Mouse (Mus musculus): Measurements from ENCODE around the gene Mroh2a.
A peak's percentile ranks its signal among the peaks of the same experiment; 100 is the strongest.

Mroh2a gene

GRCm38 (mm10) chr1:88276524-88277097 lies 49.8 kb downstream of the Mroh2a start:
- DNase-seq (ENCODE audit: low read depth) = peak; percentile 25

DNA sequence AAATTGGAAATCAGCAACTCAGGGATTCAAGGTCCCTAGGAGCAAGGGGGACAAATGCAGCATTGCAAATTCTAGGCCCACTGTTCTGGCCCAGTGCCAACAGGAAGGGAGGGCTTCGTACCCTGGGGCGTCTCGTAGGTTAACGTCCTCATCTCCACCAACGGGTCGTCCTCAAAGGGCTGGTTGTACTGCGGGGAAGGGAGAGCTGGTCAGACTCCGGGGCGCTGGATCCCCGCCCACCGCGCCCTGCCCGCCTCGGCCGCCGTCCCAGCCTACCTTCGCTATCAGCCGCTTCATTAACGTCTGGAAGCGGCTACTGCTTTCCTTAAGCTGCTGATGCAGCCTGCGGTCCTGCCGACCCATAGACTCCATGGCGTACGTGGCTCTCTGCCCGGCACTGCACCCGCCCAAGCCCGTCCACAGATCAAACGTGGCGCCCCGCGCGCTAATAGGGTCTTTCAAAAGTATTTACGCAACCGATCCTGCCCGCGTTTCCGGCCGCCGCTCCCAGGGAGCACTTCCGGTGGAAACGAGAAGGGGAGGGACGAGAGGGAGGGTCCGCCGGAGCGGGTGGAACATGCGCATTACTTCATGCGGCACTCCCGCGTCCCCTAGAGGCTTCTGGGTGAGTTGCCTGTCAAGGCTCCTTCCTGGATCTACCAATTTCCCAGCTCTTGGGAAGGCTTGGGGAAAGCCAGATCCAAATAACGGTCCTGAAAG lies 50.5 kb downstream of the Mroh2a start, which contains the start of the genes Hjurp and Trpm8:
Gene Hjurp, minus strand, starts transcription at position 536 of the 720 bp plus-strand sequence.
Gene Trpm8, plus strand, starts transcription at position 564 of the 720 bp plus-strand sequence.
- peak; percentile 100 for DNase-seq (ENCODE audit: low read depth)

DNA sequence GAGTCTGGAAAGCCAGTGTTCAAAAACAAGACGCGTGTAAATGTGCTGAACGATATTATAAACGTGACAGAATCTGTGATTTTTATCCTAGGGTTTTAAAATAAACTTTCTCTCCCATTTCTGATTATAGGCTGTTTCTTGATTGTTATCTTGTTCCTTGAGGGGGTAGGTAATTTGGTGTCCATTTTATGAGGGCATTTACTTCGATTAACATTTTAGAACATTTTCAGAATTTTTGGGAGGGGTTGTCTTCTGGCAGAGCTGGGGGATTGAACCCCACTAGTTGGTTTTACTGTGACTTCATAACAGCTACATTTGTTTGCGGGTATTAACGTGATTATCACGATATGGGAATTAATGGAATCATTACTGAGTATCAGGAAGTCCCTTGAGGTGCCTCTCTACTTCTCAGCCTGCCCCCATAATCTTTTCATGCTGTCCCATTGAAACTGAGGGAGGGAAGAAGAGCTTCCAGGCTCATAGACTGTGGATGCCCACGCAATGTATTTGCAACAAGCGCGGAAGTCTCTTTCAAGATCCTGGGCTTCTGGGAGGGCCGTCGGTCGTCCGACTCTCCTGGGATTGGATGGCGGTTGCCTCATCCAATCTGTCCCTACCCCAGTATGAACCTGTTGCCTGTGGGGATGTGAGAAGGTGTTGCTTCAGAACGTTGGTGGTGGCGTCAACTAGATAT lies 51.2 kb downstream of the Mroh2a start:
- no peak for DNase-seq (ENCODE audit: low read depth)

GRCm38 (mm10) chr1:88279111-88280005 lies 52.6 kb downstream of the Mroh2a start:
- no peak for DNase-seq (ENCODE audit: low read depth)

- no peak for DNase-seq (ENCODE audit: low read depth)
Measured at GRCm38 (mm10) chr1:88280006-88280690, 53.4 kb downstream of the Mroh2a start.

GRCm38 (mm10) chr1:88282301-88282700 lies 55.5 kb downstream of the Mroh2a start:
- no peak for DNase-seq (ENCODE audit: low read depth)

DNA sequence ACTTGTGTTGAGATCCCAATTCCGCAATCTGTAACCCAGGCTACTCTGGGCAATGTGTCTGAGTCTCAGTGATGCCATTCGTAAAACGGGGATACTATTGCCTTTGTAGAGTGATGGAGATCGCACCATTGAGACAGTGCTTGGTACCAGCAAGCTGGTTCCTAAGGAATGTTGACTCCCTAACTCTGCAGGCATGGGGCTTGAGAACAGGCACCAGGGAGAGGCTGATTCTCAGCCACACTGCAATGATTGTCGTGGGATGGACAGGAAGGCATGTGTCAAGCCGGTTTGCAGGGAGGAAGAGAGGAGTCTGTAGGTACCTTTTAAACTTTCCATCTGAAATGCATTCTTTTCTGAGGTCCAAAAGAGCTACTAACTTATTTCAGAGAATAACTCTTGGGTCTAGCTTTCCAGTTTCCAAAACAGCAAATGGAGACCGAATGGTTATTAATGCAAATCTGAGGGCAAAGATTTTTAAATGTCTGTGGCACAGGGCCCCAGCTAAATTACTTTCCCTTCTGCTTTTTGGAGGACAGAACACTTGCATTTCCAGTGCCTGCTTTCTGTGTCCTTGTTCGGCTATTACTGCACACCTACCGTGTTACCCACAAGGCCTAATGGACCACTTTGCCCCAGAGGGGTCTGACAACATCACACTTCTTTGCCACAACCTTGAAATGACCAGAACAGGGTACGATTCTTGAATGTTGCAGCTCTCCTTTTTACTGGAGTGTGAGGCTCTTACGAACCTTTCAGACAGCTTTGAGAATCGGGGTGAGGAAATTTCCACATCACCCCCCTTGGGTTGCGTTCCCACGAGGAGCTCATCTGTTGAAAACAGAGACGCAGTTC lies 56.8 kb downstream of the Mroh2a start:
- no peak for DNase-seq (ENCODE audit: low read depth)

DNA sequence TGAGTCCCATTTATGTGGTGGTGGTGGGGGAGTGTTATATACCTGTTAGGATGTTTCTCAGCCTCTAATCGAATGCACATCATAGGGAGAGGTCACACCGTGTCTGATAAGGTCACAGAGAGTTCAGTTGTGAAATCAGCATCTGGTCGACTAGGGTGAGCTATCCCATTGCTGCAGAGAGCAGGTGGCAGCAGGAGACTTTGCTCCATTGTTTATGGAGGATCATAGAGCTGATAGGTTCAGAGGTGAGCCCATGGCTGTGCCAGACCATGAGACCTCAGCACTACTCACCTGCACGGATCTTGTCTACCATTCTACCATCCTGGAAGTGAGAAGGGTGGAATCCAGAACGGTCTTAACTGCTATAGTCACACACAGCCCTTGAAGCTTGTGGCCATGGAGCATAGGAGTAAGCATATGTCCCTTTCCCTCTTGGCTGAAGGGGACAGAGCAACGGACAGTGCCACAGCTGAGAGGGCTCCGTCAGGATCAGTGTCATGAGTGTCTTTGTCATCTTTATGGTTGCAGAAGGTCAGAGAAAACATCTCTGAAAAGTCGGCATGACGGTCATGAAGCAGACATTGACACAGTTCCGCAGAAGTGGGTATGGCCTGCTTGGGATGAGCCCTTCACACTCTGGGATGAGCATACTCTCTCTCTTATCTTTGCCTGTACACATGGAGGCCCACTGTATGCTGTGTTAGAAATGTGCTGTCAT lies 57.6 kb downstream of the Mroh2a start:
- DNase-seq (ENCODE audit: low read depth) = no peak

- DNase-seq (ENCODE audit: low read depth) = no peak
Measured at GRCm38 (mm10) chr1:88284946-88285320, 58.1 kb downstream of the Mroh2a start.

- DNase-seq (ENCODE audit: low read depth) = no peak
Measured at GRCm38 (mm10) chr1:88285652-88286051, 58.9 kb downstream of the Mroh2a start.

GRCm38 (mm10) chr1:88286136-88286845 lies 59.5 kb downstream of the Mroh2a start:
- DNase-seq (ENCODE audit: low read depth) = no peak

GRCm38 (mm10) chr1:88286887-88287696 lies 60.3 kb downstream of the Mroh2a start:
- no peak for DNase-seq (ENCODE audit: low read depth)

DNA sequence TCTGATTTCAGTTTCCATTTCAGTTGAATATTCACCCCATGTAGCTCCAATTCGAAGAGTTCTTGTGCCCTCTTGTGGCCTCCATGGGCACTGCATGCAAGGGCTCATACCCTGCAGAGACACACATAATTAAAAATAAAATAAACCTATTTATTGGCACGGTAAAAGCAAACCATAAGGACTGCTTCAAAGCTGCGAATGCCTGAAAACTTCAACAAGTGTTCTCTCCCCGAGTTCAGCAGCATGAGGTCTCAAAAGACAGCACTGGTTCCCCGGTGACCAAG lies 60.9 kb downstream of the Mroh2a start:
- DNase-seq (ENCODE audit: low read depth) = peak; percentile 44

GRCm38 (mm10) chr1:88288056-88288788 lies 61.4 kb downstream of the Mroh2a start:
- DNase-seq (ENCODE audit: low read depth) = no peak

DNA sequence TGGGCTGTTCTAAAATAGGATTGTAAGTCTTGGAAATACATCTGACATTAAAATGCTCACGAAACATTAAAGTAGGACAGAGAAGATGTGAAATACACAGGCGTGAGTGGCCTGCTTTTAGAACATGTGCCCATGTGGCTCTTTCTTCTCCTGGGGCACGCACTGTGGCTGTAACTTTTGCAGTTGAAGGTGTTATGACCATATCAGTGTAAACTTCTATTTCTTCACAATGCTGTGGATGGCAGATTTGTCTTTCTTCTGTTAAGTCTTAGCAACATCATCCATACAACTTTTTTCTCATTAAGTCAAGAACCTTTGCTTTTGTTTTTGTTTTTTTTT lies 62.0 kb downstream of the Mroh2a start:
- DNase-seq (ENCODE audit: low read depth) = no peak

DNA sequence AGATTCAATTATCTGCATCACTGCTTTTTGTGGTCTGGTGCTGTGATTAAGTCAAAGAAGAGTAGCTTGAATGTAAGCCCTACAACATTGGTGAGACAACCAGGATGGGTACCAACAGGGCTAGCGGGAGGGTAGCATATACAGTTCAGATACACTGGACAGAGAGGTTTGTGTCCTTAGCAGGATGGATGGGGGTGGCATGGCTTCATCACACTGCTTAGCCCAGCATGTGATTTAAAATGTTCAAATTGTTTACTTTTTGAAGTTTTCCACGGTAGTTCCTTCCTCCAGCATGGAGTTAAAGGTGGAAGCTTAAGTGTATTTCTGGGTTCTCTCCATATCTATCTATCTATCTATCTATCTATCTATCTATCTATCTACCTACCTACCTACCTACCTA lies 62.4 kb downstream of the Mroh2a start:
- DNase-seq (ENCODE audit: low read depth) = no peak

- no peak for DNase-seq (ENCODE audit: low read depth)
Measured at GRCm38 (mm10) chr1:88289917-88290316, 63.1 kb downstream of the Mroh2a start.

- no peak for DNase-seq (ENCODE audit: low read depth)
Measured at GRCm38 (mm10) chr1:88290511-88290910, 63.7 kb downstream of the Mroh2a start.
